Comparison of ENCODE assay signal across 8 mouse cellular contexts in genomic region chr19:22753311-22753809, GRCm38 (mm10).
DNase-seq lines count a peak whose midpoint lies in the region; ATAC-seq lines count a peak whose summit lies in the region.

No protein-coding gene starts in this region.

- 0 out of 2 replicates have a peak, but pooled peaks cover 2% of the 10 kb centered on the region for H3K4me1 ChIP-seq in midbrain, embryonic 16.5 days (ENCODE audit: control insufficient read depth, insufficient read depth, low read length)
- no peaks in the 10 kb centered on the region for H3K4me1 ChIP-seq in hindbrain, embryonic 10.5 days (replicated peaks)

- no peak overlapping the region for H3K9ac ChIP-seq in midbrain, embryonic 16.5 days (ENCODE audit: low read depth, low read length)

- 0 out of 2 replicates have a peak overlapping the region, but pooled peaks have one; percentile 30 for H3K27ac ChIP-seq in midbrain, embryonic 16.5 days (ENCODE audit: low read length)
- H3K27ac ChIP-seq in hindbrain, embryonic 10.5 days: no peak overlapping the region

- peak; percentile 11 for DNase-seq in embryo, embryonic 10 days (ENCODE audit: low spot score)
- DNase-seq in embryo, embryonic 9.5 days (ENCODE audit: extremely low spot score): no peak
- peak; percentile 96 for DNase-seq in cerebellum, adult 11-12 months
- DNase-seq in gastrocnemius, adult 8-10 months (ENCODE audit: low spot score in 2 of 2): peak; percentile 13 to 18
- peak; percentile 27 to 30 for DNase-seq in left cerebral cortex, postnatal 10 days (ENCODE audit: extremely low spot score in 1 of 2, low spot score in 2 of 2)
- no peak for DNase-seq in hindbrain, embryonic 10.5 days (ENCODE audit: low spot score)
- no peak for DNase-seq in adipocyte (ENCODE audit: low spot score)

- no peaks in the 10 kb centered on the region for H3K36me3 ChIP-seq in midbrain, embryonic 16.5 days (ENCODE audit: control insufficient read depth, insufficient read depth, low read length)
- H3K36me3 ChIP-seq in hindbrain, embryonic 10.5 days: no peaks in the 10 kb centered on the region

- intact Hi-C loops in left cerebral cortex, postnatal 10 days (cut with DNase I): no loop called here

- no peak overlapping the region for H3K4me2 ChIP-seq in midbrain, embryonic 16.5 days (ENCODE audit: low read length)

- H3K4me3 ChIP-seq in midbrain, embryonic 16.5 days (ENCODE audit: low read depth, low read length): no peak overlapping the region
- H3K4me3 ChIP-seq in hindbrain, embryonic 10.5 days: no peak overlapping the region

- ATAC-seq in midbrain, embryonic 16.5 days: peak; percentile 70

- 44% methylated on average over 13 of the region's 13 CpGs for WGBS in midbrain, embryonic 16.5 days
- WGBS in hindbrain, embryonic 10.5 days: 65% methylated on average over 13 of the region's 13 CpGs

- H3K9me3 ChIP-seq in midbrain, embryonic 16.5 days (replicated peaks; ENCODE audit: control insufficient read depth, low read length, poor library complexity, severe bottlenecking): no peaks in the 10 kb centered on the region
- no peaks in the 10 kb centered on the region for H3K9me3 ChIP-seq in hindbrain, embryonic 10.5 days

- no peaks in the 10 kb centered on the region for H3K27me3 ChIP-seq in midbrain, embryonic 16.5 days (ENCODE audit: control insufficient read depth, insufficient read depth, low read depth, low read length)
- no peaks in the 10 kb centered on the region for H3K27me3 ChIP-seq in hindbrain, embryonic 10.5 days (ENCODE audit: insufficient read depth, poor library complexity, severe bottlenecking)

Comparison
In these comparisons a context has a peak if more than half of its experiments do, and no peak if none do; other contexts are left out.
1. DNase-seq: peak in embryo, embryonic 10 days (single experiment), cerebellum, adult 11-12 months (single experiment), gastrocnemius, adult 8-10 months (2 of 2) and left cerebral cortex, postnatal 10 days (2 of 2); none in embryo, embryonic 9.5 days (single experiment), hindbrain, embryonic 10.5 days (single experiment) and adipocyte (single experiment).